Mouse (Mus musculus) cerebellum, postnatal 36 days (tissue): ENCODE measurements at regions not wholly inside any gene's neighbourhood (a gene's known extent, or its start where the extent isn't known, plus 50 kb on each side); places are given as distances from the start of the nearest gene placed in this dataset.
A peak's percentile ranks its signal among the peaks of the same experiment; 100 is the strongest.

Source experiments
- DNase-seq, 2 experiments: peaks; one replicate each; pipeline ENCODE4 v3.0.0; 2021 to 2022; ENCODE audit warnings: mixed read lengths in 2 of 2

DNA sequence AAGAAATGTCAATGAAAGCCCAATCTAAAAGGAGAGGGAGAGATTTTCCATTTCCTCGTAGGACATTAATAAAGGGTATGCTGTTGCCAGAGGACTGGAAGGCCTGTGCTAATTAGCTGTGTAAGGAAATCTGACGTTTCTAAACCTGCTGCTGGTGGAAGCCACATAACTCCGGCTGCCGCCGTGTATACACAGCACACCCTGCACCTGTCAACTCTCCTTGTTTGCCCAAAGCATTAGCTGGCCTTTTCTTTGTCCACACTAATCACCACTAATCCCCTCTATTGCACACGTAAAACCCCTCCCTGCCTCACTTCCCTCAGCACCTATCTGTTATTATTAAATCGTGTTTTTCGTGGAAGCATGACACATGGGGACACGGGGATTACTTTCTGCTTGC lies 108.7 kb downstream of the Gm10260 start:
- no peak for DNase-seq

DNA sequence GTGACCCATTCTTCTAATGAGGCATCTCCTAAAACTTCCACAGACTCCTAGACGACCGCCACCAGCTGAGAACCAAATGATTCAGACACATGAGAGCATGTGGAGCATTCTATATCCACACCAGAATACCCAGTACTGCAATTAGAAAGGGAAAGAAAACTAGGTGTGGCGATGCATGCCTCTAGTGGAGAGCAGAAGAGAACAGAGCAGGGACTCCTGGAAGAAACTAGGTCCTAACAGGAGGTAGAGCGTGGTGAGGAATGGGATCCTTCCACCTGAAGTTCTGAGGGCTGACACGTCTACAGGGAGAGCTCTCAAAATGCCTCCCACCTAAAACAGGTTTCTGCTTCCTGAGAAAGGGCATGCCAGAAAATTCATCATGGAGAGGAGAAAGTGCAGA lies 109.3 kb downstream of the Gm10260 start:
- DNase-seq: no peak

DNA sequence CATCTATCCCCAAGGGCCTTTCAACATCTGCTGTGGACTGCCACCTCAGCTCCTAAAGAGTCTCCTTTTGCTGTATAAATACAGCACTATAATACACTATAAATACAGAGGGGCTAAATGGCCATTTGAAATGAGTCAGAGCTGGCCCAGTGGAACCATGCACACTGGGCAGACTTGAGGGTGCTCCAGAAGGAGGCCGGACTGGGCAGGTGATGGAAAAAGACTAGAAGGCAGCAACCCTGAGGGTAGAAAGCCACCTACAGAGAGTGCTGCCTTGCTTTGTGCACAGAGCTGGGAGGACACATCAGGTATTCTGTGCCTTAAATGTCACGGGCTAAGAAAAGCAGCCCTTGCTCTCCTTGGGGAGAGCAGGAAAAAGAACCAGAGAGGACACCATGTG lies 110.2 kb downstream of the Gm10260 start:
- DNase-seq: no peak

DNA sequence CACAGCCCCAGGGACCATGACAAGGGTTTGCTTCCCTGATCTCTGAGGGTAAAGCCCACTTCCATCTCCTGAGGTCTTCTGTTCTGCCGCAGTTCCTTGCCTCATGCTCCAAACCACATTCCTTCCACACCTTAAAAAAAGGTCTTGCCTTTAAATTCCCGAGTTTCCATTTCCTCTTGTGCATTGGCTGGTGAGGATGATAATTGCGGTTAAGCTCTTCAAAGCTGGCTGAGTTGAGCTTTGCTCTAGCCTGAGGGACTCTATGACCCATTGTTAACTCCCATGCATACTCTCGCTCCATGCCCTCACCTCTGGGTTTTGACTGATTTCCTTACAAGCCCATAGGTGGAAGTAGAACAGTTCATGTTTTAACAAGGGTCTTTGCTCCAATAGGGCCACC lies 112.9 kb downstream of the Gm10260 start:
- DNase-seq: no peak

DNA sequence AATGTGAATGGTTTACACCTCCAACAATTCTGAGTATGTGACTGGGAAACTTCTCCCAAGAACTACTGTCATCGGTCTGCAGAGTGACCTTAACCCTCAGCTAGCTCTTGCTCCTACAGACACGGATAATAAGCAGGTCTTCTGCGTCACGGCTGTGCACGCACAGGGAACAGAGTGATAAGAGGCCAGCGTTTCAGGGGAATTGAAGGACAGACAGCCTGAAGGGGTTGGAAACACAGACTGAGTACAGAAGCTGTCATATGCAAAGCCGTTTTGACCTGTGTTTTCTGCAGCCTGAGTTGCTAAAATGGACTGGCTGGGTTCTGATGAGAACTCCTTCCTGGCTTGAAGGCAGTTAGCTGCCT lies 114.4 kb downstream of the Gm10260 start:
- DNase-seq: no peak

DNA sequence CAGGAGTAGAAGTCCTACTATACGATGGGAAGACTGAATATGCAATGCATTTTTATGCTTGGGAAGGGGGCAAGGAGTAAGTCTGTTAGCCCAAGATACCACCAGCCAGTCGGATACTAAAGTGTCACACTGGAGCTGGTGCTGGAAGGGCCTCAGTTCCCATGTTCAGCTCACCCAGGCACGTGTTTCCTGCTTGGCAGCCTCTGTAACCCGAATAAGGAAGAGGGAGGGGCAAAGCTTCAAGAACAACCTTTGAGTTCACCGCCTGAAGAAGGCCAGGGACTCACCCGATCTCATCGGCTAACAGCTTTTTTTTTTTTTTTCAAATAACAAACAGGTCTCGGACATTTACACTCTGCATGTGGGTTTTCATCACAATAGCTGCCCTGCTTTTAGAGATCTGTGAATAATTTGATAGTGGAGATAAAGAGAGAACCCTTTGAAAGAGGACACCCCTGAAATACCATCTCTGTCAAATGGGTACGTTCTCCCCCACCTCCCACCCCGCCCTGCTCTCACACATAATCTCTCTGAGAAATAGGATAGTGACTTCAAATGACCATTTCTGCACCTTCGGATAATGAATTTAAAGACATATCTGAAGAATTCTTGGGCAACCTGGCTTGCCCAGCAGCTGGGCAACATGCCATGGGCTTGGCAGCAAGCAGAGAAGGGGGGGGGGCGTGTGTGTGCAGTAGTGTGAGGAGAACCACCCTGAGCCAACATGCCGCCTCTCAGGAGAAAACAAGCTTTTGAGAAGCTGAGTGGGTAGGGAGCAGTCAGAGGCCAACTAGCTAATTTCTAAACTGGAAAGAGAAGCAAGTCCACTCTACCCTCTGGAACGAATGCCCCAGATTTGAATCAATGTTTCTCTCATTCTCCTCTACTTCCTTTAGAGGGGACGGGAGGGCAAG lies 115.1 kb downstream of the Gm10260 start:
- no peak for DNase-seq

DNA sequence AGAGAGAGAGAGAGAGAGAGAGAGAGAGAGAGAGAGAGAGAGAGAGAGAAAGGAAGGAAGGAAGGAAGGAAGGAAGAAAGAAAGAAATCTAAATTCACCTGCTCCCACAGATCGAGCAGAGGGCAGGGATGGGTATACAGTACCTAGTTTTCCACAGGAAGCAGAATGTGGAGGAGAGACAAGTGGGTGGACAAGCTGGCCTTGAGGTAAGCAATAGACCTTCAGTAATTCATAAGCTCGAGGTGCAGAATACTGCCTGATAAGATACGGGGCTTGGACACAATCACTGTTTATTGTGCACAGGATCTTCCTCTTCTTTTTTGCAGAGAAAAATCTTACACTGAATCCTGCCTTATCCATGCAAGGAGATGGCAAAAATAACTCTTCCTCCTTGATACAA lies 120.2 kb downstream of the Gm10260 start:
- DNase-seq: no peak

- DNase-seq: no peak
These were observed 120.8 kb downstream of the Gm10260 start for GRCm38 (mm10) chr13:97639656-97640055.

DNA sequence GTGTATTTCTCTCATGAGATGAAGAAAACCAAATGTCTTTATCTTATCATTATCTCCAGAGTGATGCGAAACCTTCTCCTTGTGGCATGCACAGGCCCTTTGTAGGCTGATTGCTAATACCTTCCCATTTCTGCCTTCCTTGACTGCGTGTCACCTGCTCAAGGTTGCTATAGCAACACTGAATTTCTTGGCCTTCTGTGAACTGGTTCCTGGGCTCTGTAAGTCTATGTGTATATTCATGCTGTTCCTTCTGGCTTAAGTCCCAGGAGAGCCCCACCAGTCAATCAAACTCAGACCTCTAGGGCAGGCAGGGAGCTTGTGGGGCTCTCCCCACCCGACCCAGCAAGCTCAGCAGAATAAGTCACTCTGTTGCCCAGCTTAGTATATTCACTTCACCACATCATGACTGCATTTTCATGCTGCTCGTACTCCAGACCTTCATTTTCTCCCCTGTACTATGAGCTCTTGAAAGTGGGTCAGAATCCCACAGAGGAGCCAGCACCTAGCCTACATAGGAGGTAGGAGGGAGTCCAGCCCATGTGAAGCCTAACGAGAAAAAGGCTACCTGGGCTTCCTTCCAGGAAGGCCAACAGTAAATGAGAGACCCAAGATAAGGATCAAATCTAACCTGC lies 121.9 kb downstream of the Gm10260 start:
- peak in 1 of 2 experiments; percentile 19 for DNase-seq

DNA sequence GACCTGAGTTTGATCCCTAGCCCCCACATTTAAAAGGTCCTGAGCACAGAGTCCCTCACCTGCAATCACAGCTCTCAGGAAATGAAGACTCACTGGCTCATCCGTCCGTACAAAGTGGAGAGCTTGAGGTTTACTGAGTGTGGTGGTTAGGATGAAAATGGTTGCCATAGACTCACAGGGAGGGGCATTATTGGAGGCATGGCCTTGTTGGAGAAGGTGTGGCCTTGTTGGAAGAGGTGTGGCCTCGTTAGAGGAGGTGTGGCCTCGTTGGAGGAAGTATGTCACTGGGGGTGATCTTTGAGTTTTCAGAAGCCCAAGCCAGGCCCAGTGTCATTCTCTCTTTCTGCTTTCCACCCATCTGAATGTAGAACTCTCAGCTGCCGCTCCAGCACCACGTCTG lies 122.9 kb downstream of the Gm10260 start:
- DNase-seq: no peak

DNA sequence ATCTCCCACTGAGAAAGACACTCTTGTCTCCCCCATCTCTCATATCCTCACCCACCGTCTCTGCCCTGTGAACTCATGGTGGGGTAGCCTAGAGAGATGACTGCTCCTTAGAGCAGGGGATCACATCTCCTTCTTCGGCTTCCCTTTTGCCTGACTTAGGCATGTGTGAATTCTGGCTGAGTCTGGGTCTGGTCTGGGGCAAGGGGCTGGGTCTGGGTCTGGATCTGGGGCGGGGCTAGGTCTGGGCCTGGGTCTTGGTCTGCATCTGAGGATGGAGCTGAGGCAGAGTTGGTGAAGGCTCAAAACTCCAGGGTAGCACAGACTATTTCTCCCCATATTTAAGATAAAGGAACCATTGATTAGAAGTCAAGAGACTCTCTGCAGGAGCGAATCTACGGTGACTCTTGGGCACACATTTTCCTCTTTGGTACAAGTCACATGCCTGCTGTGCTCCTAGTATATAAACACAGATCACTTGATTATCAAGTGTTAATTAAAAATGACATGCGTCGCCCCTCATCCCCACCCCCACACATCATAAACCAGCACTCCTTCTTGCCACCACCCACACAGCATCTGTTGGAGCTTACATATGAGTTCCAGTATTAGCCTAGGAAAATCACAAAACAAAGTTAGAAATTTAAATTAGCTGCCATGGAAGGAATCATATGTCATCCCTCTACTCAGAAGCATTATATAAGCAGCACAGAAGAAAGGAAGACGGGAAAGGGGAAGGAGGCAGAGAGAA lies 126.2 kb downstream of the Gm10260 start:
- DNase-seq: no peak

- no peak for DNase-seq
These were observed 126.9 kb downstream of the Gm10260 start for GRCm38 (mm10) chr13:97633551-97633950.

GRCm38 (mm10) chr13:97631872-97632402 lies 128.5 kb downstream of the Gm10260 start:
- DNase-seq: no peak

DNA sequence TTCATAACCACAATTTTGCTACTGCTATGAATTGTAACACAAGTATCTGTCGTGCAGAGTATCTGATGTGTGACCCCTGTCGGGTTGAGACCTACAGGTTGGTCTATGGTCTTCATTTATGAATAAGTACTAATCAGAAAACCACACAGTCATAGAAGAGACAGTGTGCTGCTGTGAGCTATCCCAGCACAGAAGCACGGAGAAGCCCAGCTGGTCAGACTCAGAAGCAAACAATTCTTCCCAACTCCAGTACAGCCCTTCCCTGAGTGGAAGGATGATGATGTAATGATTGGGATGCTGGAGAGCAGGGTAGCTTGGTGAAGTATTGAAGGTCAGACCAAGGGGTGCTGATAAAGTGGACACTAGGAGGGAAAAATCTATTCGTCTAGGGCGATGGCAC lies 129.5 kb downstream of the Gm10260 start:
- DNase-seq: no peak

DNA sequence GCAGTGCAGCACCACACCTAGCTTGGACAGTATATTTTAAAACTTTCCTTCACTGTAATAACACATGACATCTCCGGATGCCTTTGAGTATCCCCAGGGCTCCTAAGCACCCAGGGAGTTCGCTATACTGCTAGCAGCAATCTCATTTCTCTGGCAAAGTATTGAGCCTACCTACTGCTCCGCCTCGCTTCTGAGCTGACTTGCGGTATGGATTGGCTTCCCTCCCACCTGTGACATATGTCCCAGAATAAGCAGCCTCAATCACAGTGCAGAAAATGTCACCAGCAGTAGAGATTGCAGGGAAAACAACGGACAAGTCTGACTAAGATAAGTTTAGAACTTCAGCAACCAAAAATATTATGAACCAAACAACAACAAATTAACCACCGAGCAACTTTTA lies 131.8 kb downstream of the Gm10260 start:
- no peak for DNase-seq

DNA sequence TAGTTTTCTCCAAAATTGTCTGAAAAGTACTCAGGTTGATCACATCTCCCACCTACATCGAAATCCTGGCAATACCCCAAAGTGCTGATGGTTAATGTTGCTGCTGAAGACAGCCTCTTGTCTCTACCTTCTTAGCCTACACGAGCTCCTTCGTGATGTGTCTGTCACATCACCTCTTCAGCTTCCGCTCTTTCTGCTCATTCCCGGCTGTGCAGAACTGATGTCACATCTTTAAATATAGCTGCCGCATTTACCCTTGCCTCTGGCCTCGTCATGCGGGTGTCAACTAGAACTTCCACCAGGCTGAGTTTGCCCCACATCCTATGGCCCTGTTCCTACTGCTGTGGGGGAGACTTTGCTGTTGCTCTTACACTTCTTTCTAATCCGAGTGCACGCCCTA lies 133.2 kb downstream of the Gm10260 start:
- no peak for DNase-seq

- DNase-seq: no peak
These were observed 133.6 kb downstream of the Gm10260 start for GRCm38 (mm10) chr13:97626786-97627185.

GRCm38 (mm10) chr13:97626116-97626515 lies 134.3 kb downstream of the Gm10260 start:
- DNase-seq: no peak

- no peak for DNase-seq
These were observed 135.0 kb downstream of the Gm10260 start for GRCm38 (mm10) chr13:97625391-97625790.

DNA sequence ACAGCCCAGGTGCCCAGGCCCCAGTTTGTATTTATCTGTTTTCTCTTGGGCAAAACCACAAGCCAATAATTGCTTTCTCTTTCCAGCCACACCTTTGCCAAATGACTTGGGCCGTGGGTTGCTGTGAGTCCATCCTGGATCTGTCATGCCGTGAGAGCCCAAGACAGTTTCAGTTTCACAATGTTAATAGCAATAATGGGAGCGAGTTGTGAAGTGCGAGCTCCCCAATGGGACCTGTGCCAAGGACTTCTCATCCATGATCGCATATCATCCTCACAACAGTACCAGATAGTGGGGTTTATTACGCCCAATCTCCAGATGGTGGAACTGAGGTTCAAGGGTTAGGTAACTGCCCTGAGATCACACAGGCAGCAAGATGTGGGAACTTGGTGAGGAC lies 142.2 kb downstream of the Gm10260 start:
- no peak for DNase-seq

- DNase-seq: no peak
These were observed 142.8 kb downstream of the Gm10260 start for GRCm38 (mm10) chr13:97617511-97618189.

DNA sequence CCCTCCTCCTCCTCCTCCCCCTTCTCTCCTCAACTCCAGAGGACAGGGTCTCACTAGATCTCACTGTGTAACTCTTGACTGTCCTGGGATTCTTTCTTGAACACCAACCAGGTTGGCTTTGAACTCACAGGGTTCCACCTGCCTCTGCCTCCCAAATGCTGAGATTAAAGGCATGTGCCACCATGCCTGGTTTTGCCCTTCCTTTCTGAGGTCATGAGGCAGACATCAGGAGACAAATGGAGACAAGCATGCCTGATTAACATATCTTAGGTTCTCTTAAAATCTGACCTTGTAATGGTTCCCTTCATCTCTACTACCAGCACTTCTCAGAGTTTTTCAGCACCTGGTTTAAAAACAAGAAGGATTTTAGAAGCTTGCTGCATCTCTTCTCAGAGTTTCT lies 143.5 kb downstream of the Gm10260 start:
- DNase-seq: no peak

DNA sequence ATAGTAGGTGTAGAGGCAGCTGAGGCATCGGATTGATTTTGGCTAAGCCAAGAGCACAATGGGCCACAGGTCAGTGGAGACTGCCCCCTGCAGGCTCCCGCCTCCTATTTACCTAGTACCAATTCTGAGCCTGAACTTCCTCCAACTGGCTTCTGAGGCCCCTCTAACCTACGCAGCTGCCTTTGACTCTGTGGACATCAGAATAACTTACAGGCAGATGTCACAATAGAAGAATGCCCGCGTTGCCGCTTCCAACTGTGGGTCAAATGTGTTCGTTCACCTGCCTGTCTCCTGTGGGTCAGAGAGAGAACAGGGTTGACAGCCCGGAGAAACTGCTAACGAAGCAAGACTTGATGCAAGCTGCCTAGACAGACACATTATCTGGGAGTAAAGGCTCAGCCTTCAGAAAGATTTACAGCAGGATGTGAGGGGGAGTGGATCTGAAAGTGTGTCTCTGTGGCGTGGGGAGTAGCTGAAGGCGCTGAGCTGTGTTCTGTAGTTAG lies 153.2 kb downstream of the Gm10260 start:
- peak; percentile 22 to 35 for DNase-seq
